Mouse (Mus musculus): Measurements from ENCODE around the gene Fbll1.

Fbll1 gene

GRCm38 (mm10) chr11:35798874-35799273, at the start of gene Fbll1:
TSS of gene Fbll1 (minus strand) at chr11:35798884.
- 8% methylated on average over 11 of the region's 11 CpGs for WGBS

DNA sequence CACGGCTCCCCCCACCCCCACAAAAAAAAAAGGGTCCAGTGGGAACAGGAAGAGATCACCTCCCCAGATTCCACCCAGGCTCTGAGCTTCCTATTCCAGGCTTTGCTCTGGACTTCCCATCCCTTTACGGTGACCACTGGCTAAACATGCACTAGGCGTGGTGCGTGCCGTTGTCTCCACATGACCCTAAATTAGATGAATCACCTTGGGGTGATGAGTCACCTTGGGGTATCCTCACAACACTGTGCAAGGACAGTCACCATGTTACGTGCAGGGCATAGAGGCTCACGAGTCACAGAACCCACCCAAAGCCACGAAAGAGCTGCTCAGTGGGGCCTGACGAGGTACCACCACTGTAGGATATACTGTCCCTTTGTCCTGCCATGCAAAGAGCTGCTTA, 45.6 kb upstream of the Fbll1 start:
- WGBS: 90% methylated on average over 9 of the region's 9 CpGs

DNA sequence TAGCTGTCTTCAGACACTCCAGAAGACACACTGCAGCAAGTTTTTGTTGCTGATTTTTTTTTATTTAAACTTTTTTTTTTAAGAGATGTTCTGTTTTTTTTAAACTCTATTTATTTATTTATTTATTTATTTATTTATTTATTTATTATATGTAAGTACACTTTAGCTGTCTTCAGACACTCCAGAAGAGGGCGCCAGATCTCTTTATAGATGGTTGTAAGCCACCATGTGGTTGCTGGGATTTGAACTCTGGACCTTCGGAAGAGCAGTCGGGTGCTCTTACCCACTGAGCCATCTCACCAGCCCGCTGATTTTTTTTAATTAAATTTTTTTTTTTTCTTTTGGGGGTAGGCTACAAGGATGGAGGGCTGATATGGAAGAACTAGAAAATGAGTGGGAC, 43.9 kb upstream of the Fbll1 start:
- 82% methylated on average over 4 of the region's 4 CpGs for WGBS

DNA sequence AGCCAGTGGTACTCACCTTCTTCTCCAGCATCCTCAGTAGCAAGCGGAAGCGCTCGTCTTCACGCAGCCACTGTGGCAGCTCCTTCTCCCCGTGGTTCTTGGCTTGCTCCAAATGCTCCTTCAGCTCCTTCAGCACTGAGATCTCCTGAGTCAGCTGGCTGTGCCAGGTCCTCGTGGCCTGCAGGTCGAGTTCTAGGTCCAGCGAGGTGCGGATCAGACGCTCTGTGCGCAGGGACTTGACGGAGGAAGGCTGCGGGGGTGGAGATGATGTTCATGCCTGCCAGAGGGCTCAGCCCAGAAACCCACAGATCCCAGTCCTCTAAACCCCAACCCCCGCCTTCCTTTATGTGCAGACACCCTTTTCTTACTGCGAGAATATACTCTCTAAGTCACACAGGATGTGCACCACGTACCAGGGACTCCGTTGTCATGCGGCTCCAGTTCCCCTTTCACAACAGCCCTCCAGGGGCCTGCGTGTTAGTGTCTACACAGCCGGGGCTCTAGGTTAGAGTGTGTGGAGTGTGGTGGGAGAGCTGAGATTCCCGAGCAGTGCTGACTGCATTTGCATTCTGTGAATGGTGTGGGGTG, 43.1 kb upstream of the Fbll1 start:
- WGBS: 84% methylated on average over 21 of the region's 21 CpGs

DNA sequence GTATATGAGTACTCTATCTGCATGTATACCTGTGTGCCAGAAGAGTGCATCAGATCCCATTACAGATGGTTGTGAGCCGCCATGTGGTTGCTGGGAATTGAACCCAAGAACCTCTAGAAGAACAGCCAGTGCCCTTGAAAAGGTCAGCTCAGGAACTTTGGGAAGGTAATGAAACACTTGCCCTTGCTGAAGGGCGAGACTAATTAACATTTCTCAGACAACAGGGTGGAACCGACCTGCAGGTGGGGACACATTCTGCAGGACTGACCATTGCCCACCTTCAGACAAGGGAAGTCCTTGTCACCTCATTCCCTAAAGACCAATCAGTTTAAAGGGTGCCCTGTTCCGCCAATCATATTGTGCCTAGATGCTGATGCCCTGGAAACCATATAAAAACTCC, 42.1 kb upstream of the Fbll1 start:
- 96% methylated on average over 4 of the region's 4 CpGs for WGBS

DNA sequence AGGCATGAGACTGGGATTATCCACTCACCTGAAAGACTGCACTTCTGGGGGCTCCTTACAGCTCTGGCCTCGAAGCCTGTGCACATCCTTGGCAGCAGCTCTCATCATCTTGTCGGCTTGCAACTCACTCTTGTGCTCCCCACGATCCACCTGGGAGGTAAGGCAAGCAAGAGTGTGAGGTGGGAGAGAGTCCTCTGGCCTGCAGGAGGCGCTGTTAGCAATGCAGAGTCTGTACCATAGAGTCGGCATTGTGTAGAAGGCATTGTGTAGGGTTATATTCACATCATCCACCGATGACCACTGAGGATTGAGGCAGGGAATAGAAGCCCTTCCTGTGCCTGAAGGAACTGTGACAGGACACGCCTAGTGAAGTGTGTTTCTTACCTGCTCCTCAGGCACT, 41.6 kb upstream of the Fbll1 start:
- WGBS: 79% methylated on average over 7 of the region's 7 CpGs

DNA sequence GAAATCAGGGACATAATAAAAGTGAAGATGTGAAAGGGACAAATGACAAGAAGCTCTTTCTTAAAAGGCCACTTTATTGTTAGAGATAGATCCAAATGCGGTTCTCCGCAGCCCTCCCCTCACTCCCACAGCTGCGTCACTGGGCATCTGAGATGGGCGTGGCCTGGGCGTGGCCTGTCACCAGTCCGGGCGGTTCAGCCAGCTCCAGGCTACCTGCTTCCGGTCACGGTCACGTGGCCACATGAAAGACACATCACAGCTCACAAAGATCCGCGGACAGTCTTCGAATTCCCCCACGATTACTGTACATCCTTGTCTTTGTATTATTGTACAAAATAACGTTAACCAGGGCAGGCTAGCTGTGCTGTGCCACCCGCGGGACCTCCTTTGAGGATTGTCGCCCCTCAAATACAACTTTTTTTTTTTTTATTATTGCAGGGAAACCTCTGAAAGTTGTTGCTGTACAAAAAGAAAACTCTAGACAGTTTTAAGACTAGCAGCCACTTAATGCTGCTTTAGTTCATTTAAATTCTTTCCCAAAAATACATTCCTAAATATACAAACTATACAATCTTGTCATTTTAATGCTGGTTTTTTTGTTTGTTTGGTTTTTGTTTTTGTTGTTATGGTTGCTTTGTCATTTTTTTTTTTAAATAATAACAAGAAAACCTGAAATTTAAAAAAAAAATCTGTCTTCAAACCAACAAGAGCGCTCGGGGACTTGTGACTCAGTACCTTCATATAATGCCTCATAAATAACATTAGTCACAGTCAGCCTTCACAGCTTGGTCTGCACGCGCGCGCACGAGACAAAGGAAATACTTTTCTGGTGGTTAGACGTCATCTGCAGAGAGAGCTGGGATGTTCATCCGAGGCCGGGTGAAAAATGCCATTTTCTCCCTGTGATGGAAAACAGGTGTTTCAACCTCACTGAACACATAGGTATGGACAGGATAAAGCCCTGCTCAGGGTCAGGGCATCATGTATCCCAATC, 40.0 kb upstream of the Fbll1 start:
- 26% methylated on average over 28 of the region's 28 CpGs for WGBS

GRCm38 (mm10) chr11:35837156-35838126, 38.8 kb upstream of the Fbll1 start:
- 73% methylated on average over 5 of the region's 5 CpGs for WGBS

DNA sequence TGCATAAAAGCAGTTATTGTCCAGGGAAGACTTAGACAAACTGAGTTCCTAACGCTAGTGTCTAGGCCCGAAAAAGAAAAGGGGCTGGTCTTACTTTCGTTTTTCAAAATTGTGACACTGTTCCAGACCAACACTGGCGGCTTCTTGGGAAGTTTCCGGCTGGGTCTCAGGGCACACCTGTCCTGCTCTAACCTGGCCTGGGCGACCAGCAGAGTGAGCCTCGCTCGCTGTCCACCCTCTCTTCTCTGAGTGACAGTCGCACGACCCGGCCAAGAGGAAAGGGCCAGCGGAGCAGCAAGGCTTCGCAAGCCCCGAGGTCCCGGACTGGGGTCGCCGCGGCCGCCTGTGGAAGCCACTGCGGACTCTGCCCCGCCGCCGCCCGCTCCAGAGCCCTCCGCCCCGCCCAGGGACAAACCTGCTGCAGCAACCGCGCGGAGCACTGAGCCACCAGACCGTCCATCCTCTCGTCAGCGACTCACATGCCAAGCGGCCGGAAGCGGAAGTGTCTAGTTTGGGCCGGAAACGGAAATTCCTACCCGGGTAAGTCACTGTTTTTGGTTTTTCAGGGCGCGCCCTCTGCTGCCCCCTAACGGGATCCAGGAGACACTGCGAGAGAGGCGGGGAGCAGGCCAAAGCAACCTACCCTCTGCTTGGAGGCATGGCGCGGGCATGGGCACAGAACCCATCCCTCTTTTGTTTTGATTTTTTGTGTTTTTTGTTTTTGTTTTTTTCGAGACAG, 35.5 kb upstream of the Fbll1 start, which contains the start of gene Rars:
Gene Rars, minus strand, starts transcription at position 485 of the 739 bp plus-strand sequence.
- WGBS: 1% methylated on average over 46 of the region's 46 CpGs

GRCm38 (mm10) chr11:35833270-35833669, 34.6 kb upstream of the Fbll1 start:
- 74% methylated on average over 6 of the region's 6 CpGs for WGBS

- 62% methylated on average over 4 of the region's 4 CpGs for WGBS
These were observed 33.5 kb upstream of the Fbll1 start for GRCm38 (mm10) chr11:35832139-35832538.

GRCm38 (mm10) chr11:35827714-35828113, 29.0 kb upstream of the Fbll1 start:
- WGBS: 91% methylated on average over 6 of the region's 6 CpGs

GRCm38 (mm10) chr11:35816316-35816715, 17.6 kb upstream of the Fbll1 start:
- WGBS: 89% methylated on average over 12 of the region's 12 CpGs

DNA sequence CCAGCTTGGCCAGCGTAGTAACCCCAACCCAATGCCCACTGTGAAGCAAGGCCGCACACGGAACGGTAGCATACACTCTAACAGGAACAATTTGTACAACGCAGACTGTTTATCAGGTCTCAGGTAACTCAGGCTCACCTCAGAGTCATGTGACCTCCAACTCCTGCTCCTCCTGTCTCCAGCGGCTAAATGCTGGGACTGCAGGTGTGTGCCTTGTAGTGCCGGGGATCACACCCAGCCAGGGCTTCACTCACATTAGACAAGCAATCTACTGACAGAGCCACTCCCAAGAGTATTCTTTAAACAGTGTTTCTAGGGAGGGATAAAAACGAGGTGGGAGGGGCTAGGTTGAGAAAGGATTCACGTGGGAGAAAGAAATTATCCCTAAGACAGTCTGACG, 12.8 kb upstream of the Fbll1 start:
- 78% methylated on average over 10 of the region's 10 CpGs for whole genome bisulfite sequencing

- WGBS: 79% methylated on average over 5 of the region's 5 CpGs
These were observed 2.6 kb upstream of the Fbll1 start for GRCm38 (mm10) chr11:35801332-35801731.

- 2% methylated on average over 23 of the region's 23 CpGs for WGBS
These were observed 226 bp downstream of the Fbll1 start for GRCm38 (mm10) chr11:35798495-35798820.

DNA sequence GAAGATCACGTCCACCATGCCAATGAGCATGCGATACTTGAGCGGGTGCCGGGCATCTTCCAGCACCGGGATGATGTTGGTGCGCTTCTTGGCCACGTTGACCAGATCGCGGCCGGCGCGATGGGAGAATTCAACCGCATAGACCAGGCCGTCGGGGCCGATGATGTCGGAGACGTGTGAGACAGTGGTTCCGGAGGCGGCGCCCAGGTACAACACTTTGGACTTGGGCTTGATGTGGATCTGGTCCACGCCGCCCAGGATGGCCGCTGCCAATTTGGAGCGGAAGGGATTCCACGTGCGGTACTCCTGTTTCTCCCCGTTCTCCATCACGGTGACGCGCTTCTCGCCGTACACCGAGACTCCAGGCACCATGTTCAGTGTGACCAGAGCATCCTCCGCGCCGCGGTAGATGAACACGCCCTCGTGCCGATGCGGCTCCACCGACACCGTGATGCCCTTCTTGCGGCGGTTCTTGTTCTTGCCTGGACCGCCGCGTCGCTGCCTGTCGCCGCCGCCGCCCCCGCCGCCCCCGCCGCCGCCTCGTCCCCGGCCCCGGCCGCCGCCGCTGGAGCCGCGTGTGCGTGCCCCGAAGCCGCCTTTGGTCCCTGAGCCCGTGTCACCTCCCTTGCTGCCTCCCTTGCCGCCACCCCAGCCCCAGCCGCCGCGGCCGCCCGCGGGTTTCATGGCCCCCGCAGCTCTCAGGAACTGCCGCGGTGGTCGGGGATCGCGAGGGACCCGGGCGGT, 761 bp downstream of the Fbll1 start:
- 2% methylated on average over 86 of the region's 86 CpGs for WGBS

DNA sequence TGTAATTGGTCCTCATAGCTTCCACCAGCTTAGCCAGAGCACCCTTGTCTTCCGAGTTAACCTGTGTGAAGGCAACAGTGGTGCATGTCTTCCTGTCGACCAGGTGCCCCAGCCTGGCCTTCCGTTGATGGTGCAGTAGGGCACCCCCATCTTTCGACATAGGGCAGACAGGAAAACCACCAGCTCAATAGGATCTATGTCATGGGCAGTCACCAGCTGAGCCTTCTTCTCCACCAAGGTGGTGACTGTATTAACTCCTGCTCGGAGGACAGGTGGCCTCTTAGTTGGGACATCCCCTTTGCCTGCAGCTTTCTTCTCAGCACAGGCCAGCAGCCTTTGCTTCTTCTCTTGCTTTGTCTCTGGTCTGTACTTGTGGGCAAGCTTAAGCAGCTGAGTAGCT, 5.9 kb downstream of the Fbll1 start:
- 84% methylated on average over 5 of the region's 5 CpGs for WGBS

- 31% methylated on average over 2 of the region's 2 CpGs for WGBS
These were observed 10.2 kb downstream of the Fbll1 start for GRCm38 (mm10) chr11:35788443-35788842.

- 94% methylated on average over 4 of the region's 4 CpGs for WGBS
These were observed 14.1 kb downstream of the Fbll1 start for GRCm38 (mm10) chr11:35784537-35784936.

GRCm38 (mm10) chr11:35784002-35784401, 14.7 kb downstream of the Fbll1 start:
- 87% methylated on average over 3 of the region's 3 CpGs for WGBS

All from cerebral cortex, adult 2 months (tissue).